Mouse (Mus musculus) CH12.LX (cell line): ENCODE results near the gene Adnp. TPM values are rescaled to one million over a fixed set of nuclear protein-coding genes. Genes with fewer than 3 reads are reported as not detected.

Experiments used
- DNase-seq: peaks from one replicate; pipeline ENCODE4 v3.0.0-alpha.2; 2013; ENCODE audit errors: extremely low read depth
- H3K27ac ChIP-seq: 2 replicates; pipeline ENCODE4 v1.5.1; 2012; ENCODE audit warnings: low read depth, mild to moderate bottlenecking, control low read depth, moderate library complexity; ENCODE audit not compliant: insufficient read depth
- H3K27me3 ChIP-seq: replicated peaks from 2 replicates; pipeline ENCODE3; 2012; ENCODE audit warnings: inconsistent platforms
- H3K36me3 ChIP-seq, 2 experiments: replicated peaks in 1 of 2; 2 replicates each; pipeline versions ENCODE3 to v1.6.1; 2012; ENCODE audit warnings: inconsistent platforms in 1 of 2, low read length in 1 of 2, mild to moderate bottlenecking in 1 of 2, mixed read lengths in 1 of 2, moderate library complexity in 1 of 2; ENCODE audit not compliant: control insufficient read depth in 1 of 2, insufficient read depth in 1 of 2
- H3K4me1 ChIP-seq, 2 experiments: 2 replicates each; pipeline ENCODE4 v1.6.1; 2012; ENCODE audit warnings: inconsistent platforms in 1 of 2, moderate library complexity in 1 of 2; ENCODE audit not compliant: insufficient read depth in 2 of 2, control insufficient read depth in 1 of 2
- H3K4me2 ChIP-seq: 2 replicates; pipeline ENCODE4 v1.6.1; 2012; ENCODE audit warnings: low read depth, mild to moderate bottlenecking, control low read depth; ENCODE audit not compliant: poor library complexity, insufficient read depth, severe bottlenecking
- H3K4me3 ChIP-seq, 3 experiments: fragments of 150-350 bp in 1 of 3; sonication (generic) in 1 of 3; replicated peaks in 1 of 3; 2 replicates each; pipeline versions ENCODE3 to v1.5.1; 2011 to 2012; ENCODE audit warnings: low read depth in 2 of 3, low read length in 2 of 3, mild to moderate bottlenecking in 2 of 3, moderate library complexity in 2 of 3, control low read depth in 1 of 3, improper control_type of control experiment in 1 of 3, inconsistent platforms in 1 of 3, mixed read lengths in 1 of 3; ENCODE audit not compliant: poor library complexity in 1 of 3
- H3K79me2 ChIP-seq: replicated peaks from 2 replicates; pipeline ENCODE4 v1.6.1; 2012; ENCODE audit warnings: mild to moderate bottlenecking, moderate library complexity; ENCODE audit not compliant: control insufficient read depth, poor library complexity, insufficient read depth, severe bottlenecking; ENCODE audit errors: extremely low read depth
- H3K9ac ChIP-seq: 2 replicates; pipeline ENCODE4 v1.6.1; 2012; ENCODE audit warnings: low read depth, mild to moderate bottlenecking, control low read depth, moderate library complexity; ENCODE audit not compliant: insufficient read depth
- H3K9me3 ChIP-seq: replicated peaks from 2 replicates; pipeline ENCODE3; 2012; ENCODE audit warnings: low read length, inconsistent platforms, mixed read lengths
- BHLHE40 ChIP-seq: IDR thresholded peaks from 2 replicates; pipeline ENCODE4 v1.6.1; 2011; ENCODE audit warnings: mild to moderate bottlenecking, low read depth, low read length, improper control_type of control experiment
- CHD2 ChIP-seq: IDR thresholded peaks from 2 replicates; pipeline ENCODE4 v1.6.1; 2011; ENCODE audit warnings: low read length, improper control_type of control experiment
- CTCF ChIP-seq, 2 experiments: IDR thresholded peaks in 1 of 2; conservative IDR thresholded peaks in 1 of 2; 2 replicates each; pipeline ENCODE4 v1.5.1; 2011 to 2012; ENCODE audit warnings: low read depth in 2 of 2, low read length in 2 of 2, improper control_type of control experiment in 1 of 2, inconsistent platforms in 1 of 2, mild to moderate bottlenecking in 1 of 2, moderate library complexity in 1 of 2
- E2F4 ChIP-seq: IDR thresholded peaks from 2 replicates; pipeline ENCODE4 v1.6.1; 2011; ENCODE audit warnings: low read depth, low read length, improper control_type of control experiment; ENCODE audit not compliant: insufficient replicate concordance
- ELF1 ChIP-seq: IDR thresholded peaks from 2 replicates; pipeline ENCODE4 v1.6.1; 2014; ENCODE audit warnings: low read depth, mild to moderate bottlenecking, inconsistent platforms, low read length, improper control_type of control experiment
- HCFC1 ChIP-seq: IDR thresholded peaks from 2 replicates; pipeline ENCODE4 v1.6.1; 2012; ENCODE audit warnings: low read depth, mild to moderate bottlenecking, inconsistent platforms, low read length, improper control_type of control experiment
- IRF4 ChIP-seq: IDR thresholded peaks from 2 replicates; pipeline ENCODE4 v1.6.1; 2014; ENCODE audit warnings: low read depth, mild to moderate bottlenecking, inconsistent platforms, low read length, improper control_type of control experiment
- JUN ChIP-seq: IDR thresholded peaks from 2 replicates; pipeline ENCODE4 v1.6.1; 2011; ENCODE audit warnings: low read depth, mild to moderate bottlenecking, low read length, improper control_type of control experiment, moderate library complexity; ENCODE audit not compliant: insufficient read depth
- JUND ChIP-seq: conservative IDR thresholded peaks from 2 replicates; pipeline ENCODE4 v1.6.1; 2011; ENCODE audit warnings: low read depth, low read length, improper control_type of control experiment
- MAFK ChIP-seq: IDR thresholded peaks from 2 replicates; pipeline ENCODE4 v1.6.1; 2011; ENCODE audit warnings: low read length, improper control_type of control experiment; ENCODE audit not compliant: insufficient replicate concordance
- MAX ChIP-seq: IDR thresholded peaks from 2 replicates; pipeline ENCODE4 v1.6.1; 2011; ENCODE audit warnings: low read length, improper control_type of control experiment
- MAZ ChIP-seq: IDR thresholded peaks from 2 replicates; pipeline ENCODE4 v1.6.1; 2012; ENCODE audit warnings: low read depth, mild to moderate bottlenecking, inconsistent platforms, low read length, improper control_type of control experiment, moderate library complexity
- MYC ChIP-seq: IDR thresholded peaks from 2 replicates; pipeline ENCODE4 v1.6.1; 2011; ENCODE audit warnings: low read depth, mild to moderate bottlenecking, improper control_type of control experiment, low read length
- PAX5 ChIP-seq: IDR thresholded peaks from 2 replicates; pipeline ENCODE4 v1.6.1; 2012; ENCODE audit warnings: low read length, inconsistent platforms, mixed read lengths
- POLR2A ChIP-seq: IDR thresholded peaks from 2 replicates; pipeline ENCODE4 v1.6.1; 2011; ENCODE audit warnings: low read depth, mild to moderate bottlenecking, improper control_type of control experiment, low read length
- POLR2AphosphoS2 ChIP-seq: IDR thresholded peaks from 2 replicates; pipeline ENCODE4 v1.6.1; 2011; ENCODE audit warnings: low read depth, low read length, improper control_type of control experiment
- RAD21 ChIP-seq: IDR thresholded peaks from 2 replicates; pipeline ENCODE4 v1.6.1; 2011; ENCODE audit warnings: low read depth, mild to moderate bottlenecking, low read length, improper control_type of control experiment, moderate library complexity
- SIN3A ChIP-seq: IDR thresholded peaks from 2 replicates; pipeline ENCODE4 v1.6.1; 2012; ENCODE audit warnings: low read length, improper control_type of control experiment, inconsistent platforms
- TBP ChIP-seq: conservative IDR thresholded peaks from 2 replicates; pipeline ENCODE4 v1.6.1; 2011; ENCODE audit warnings: low read depth, low read length, improper control_type of control experiment
- UBTF ChIP-seq: IDR thresholded peaks from 2 replicates; pipeline ENCODE4 v1.6.1; 2012; ENCODE audit warnings: low read depth, mild to moderate bottlenecking, inconsistent platforms, low read length, improper control_type of control experiment, moderate library complexity
- USF1 ChIP-seq: IDR thresholded peaks from 2 replicates; pipeline ENCODE4 v1.6.1; 2014; ENCODE audit warnings: low read depth, mild to moderate bottlenecking, inconsistent platforms, low read length, improper control_type of control experiment
- ZKSCAN1 ChIP-seq: IDR thresholded peaks from 2 replicates; pipeline ENCODE4 v1.6.1; 2012; ENCODE audit warnings: low read depth, inconsistent platforms, low read length, improper control_type of control experiment, borderline replicate concordance
- ZMIZ1 ChIP-seq: IDR thresholded peaks from 2 replicates; pipeline ENCODE4 v1.6.1; 2012; ENCODE audit warnings: low read depth, mild to moderate bottlenecking, inconsistent platforms, low read length, improper control_type of control experiment
- dilution Hi-C: fragments of 300-500 bp; cut with MboI; formaldehyde crosslinking; loops from 2 replicates; pipeline ENCODE4 v1.14.3; 2020; ENCODE audit warnings: low sequenced_read_pairs; ENCODE audit not compliant: extremely low pct_unique_long_range_greater_than_20kb, extremely low pct_ligation_motif_present
- in situ Hi-C: fragments of 300-500 bp; cut with MboI; formaldehyde crosslinking; loops from 3 replicates; pipeline ENCODE4 v1.14.3; 2019; ENCODE audit warnings: low sequenced_read_pairs, low pct_ligation_motif_present, low pct_unique_long_range_greater_than_20kb, mixed read lengths
- polyA plus RNA-seq: library from polyadenylated mRNA; unstranded; fragments of >175 nt; gene quantifications from 2 replicates; pipeline ENCODE4 v1.2.1, GENCODE M21; 2012; ENCODE audit warnings: low read depth; ENCODE audit not compliant: insufficient read length
- total RNA-seq, 2 experiments: library from RNA; depleted of rRNA; stranded (reverse); fragments of 300-350 nt in 1 of 2; fragments of >200 nt in 1 of 2; gene quantifications; 2 replicates each; pipeline ENCODE4 v1.2.3; 2012 to 2014

The Adnp gene
- total and polyA plus RNA-seq, 3 experiments: 1.3 to 12.9 (median 3.3) TPM

DNA sequence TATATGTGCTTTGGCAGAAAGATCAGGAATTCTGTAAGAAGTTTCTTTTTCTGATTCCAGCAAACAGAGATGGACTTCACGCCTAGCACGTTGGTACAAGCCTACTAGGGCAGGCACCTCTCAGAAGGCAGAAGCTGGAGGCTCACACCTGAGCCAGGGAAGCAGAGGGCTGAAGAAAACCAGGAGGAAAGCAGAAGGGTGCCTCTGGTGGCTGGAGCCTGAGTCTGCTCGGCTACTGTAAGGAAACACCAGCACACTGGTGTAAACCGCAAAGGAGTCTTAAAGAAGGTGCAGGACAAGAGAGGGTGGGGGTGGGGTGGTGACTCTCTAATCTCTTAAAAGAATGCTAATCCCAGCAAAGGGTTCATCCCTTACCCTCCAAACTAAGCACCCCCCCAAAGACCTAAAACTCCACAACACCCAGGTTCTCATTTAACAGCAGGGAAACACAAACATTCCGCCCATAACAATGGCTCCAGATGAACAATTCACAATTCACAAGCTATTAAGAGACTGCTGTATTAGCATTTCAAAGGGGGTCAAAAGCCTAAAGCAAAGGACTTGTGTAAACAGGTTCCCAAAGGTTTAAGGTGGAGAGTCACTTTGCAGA, 7.0 kb upstream of the Adnp start:
- peaks cover 70 to 90% of the 10 kb centered on the region in 2 experiments for H3K36me3 ChIP-seq
- no peak for DNase-seq
- dilution Hi-C loops (no loop called here), in situ Hi-C loops (no loop called here)
- no peaks in the 10 kb centered on the region; the same call in 1 of the 2 replicates for H3K79me2 ChIP-seq
- no peak overlapping the region for H3K9ac ChIP-seq
- no peaks in the 10 kb centered on the region for H3K27me3 ChIP-seq
- TF ChIP-seq CTCF (conservative IDR thresholded peaks at IDR 0.05 in 1 of 2, IDR thresholded peaks at IDR 0.05 in 1 of 2; ENCODE audit: low read depth in 2 of 2, low read length in 2 of 2): peak in 1 of 2 experiments; percentile 29; a peak in 2 of 4 replicates
- no peak for TF ChIP-seq PAX5
- H3K9me3 ChIP-seq: no peaks in the 10 kb centered on the region
- H3K4me2 ChIP-seq: no peak overlapping the region
- H3K27ac ChIP-seq: no peak overlapping the region
- H3K4me1 ChIP-seq: peaks cover 0 to 7% of the 10 kb centered on the region in 2 experiments; a peak in 1 of 4 replicates
- H3K4me3 ChIP-seq: no peak overlapping the region

GRCm38 (mm10) chr2:168207883-168208282, 971 bp upstream of the Adnp start:
- Histone ChIP-seq H3K27ac (peak overlapping the region; percentile 77; the same call in 1 of the 2 replicates), H3K4me3 (no peak overlapping the region), H3K9me3 (peaks cover 4% of the 10 kb centered on the region), H3K4me1 (peaks cover 10 to 39% of the 10 kb centered on the region in 2 experiments), H3K27me3 (no peaks in the 10 kb centered on the region), H3K9ac (peak overlapping the region; percentile 45; the same call in 1 of the 2 replicates), H3K36me3 (peaks cover 40 to 72% of the 10 kb centered on the region in 2 experiments), H3K4me2 (no peak overlapping the region), H3K79me2 (peaks cover 34% of the 10 kb centered on the region)
- dilution Hi-C loops: no loop called here
- in situ Hi-C loops: loop anchor here (5.0 kb wide), 1 partner anchor 96 kb away; no protein-coding TSS in a partner anchor
- DNase-seq: no peak
- TF ChIP-seq CHD2 (peak; percentile 71), IRF4 (no peak; the same call in 1 of the 2 replicates)

DNA sequence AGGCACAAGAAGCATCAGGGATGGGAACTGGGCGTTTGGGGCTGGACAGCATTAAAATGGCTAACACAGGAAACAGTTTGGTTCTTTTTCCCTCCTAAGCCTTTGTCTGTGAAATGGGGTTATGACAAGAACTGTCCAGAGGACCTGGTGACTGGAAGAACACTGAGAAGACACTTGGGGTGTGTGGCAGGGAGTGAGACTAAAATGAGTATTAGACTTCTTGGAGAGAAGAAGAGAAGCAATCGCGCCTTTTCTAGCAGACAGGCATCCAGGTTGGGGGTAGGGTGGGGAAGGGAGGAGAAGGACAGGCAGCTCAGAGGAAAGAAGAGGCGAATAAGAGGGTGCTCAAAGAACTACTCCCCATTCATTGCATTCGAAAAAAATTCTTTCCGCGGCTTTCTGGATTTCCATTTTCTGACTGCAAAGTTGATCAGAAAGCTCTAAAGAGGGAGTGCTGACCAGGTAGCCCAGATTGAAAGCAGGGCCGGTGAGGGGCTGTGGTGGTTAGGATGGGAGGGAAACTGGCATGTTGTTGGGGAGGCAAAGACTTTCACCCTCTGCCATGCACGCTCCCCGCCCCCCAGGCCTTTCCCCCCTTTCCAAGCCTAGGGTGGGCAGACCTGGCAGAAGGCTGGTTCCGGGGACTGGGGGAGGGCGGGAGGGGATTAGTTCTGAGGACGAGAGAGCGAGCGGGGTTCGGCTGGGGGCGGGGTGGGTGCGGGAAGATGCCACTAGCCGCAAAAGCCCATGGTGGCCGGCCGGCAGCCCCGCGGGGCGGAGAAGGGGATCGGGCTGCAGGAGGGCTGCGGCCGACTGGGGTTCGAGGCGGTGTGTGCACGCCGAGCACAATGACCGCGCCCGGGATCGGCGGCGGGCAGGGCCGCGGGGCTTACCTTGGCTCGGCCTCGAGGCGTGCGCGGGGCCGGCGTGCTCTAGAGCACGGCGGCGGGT, 956 bp downstream of the Adnp start:
- H3K36me3 ChIP-seq: peaks cover 30 to 64% of the 10 kb centered on the region in 2 experiments
- no peak for TF ChIP-seq E2F4
- no peak for TF ChIP-seq MAFK
- TF ChIP-seq MAZ: no peak
- no peak for TF ChIP-seq MYC
- TF ChIP-seq MAX: no peak
- peak; percentile 29; the same call in 1 of the 2 replicates for TF ChIP-seq POLR2A
- no peak for TF ChIP-seq USF1
- 0 out of 2 replicates have a peak, but pooled peaks have one; percentile 11 for TF ChIP-seq SIN3A
- TF ChIP-seq ZMIZ1: no peak
- no peak for TF ChIP-seq BHLHE40
- TF ChIP-seq ZKSCAN1: no peak
- TF ChIP-seq TBP: no peak
- TF ChIP-seq UBTF: peak; percentile 42; the same call in 1 of the 2 replicates
- no peak for TF ChIP-seq JUN
- TF ChIP-seq RAD21: no peak
- no peak for TF ChIP-seq ELF1
- no peak for TF ChIP-seq POLR2AphosphoS2
- TF ChIP-seq JUND: no peak
- TF ChIP-seq HCFC1: no peak

More for the DNA sequence above, 956 bp downstream of the Adnp start:
- in situ Hi-C loops: loop anchor here (5.0 kb wide), 1 partner anchor 94 kb away; no protein-coding TSS in a partner anchor
- H3K9ac ChIP-seq: peak overlapping the region; percentile 94
- H3K4me3 ChIP-seq: peak overlapping the region; percentile 94 to 100 (median 96)
- peak overlapping the region; percentile 78 for H3K27ac ChIP-seq
- peaks cover 52% of the 10 kb centered on the region for H3K79me2 ChIP-seq
- no peaks in the 10 kb centered on the region for H3K27me3 ChIP-seq
- peaks cover 12 to 49% of the 10 kb centered on the region in 2 experiments for H3K4me1 ChIP-seq
- dilution Hi-C loops: no loop called here
- H3K4me2 ChIP-seq: peak overlapping the region; percentile 63
- H3K9me3 ChIP-seq: peaks cover 4% of the 10 kb centered on the region
- no peak for DNase-seq
